Mouse (Mus musculus) cerebellum, postnatal 4 days (tissue): Measurements from ENCODE around the gene Dnm2.

ENCODE experiments used
- DNase-seq, 2 experiments: peaks; one replicate each; pipeline ENCODE4 v3.0.0; 2022; ENCODE audit warnings: low spot score in 2 of 2, mixed read lengths in 1 of 2

Gene Dnm2

GRCm38 (mm10) chr9:21424631-21425555 is at the start of gene Dnm2:
Dnm2 (plus strand) TSS chr9:21424908.
- peak; percentile 96 to 99 for DNase-seq

- DNase-seq: no peak
Observed at GRCm38 (mm10) chr9:21379195-21379594, 45.5 kb upstream of the Dnm2 start.

GRCm38 (mm10) chr9:21380868-21381267 is 43.8 kb upstream of the Dnm2 start:
- DNase-seq: no peak

GRCm38 (mm10) chr9:21383966-21384365 is 40.7 kb upstream of the Dnm2 start:
- no peak for DNase-seq

GRCm38 (mm10) chr9:21392646-21393175 is 32.0 kb upstream of the Dnm2 start:
- DNase-seq: no peak

- DNase-seq: no peak
Observed at GRCm38 (mm10) chr9:21395692-21396091, 29.0 kb upstream of the Dnm2 start.

- DNase-seq: no peak
Observed at GRCm38 (mm10) chr9:21397170-21397569, 27.5 kb upstream of the Dnm2 start.

- no peak for DNase-seq
Observed at GRCm38 (mm10) chr9:21401042-21401441, 23.7 kb upstream of the Dnm2 start.

GRCm38 (mm10) chr9:21402764-21403253 is 21.9 kb upstream of the Dnm2 start:
- DNase-seq: no peak

- no peak for DNase-seq
Observed at GRCm38 (mm10) chr9:21403745-21404144, 21.0 kb upstream of the Dnm2 start.

- no peak for DNase-seq
Observed at GRCm38 (mm10) chr9:21405525-21405924, 19.2 kb upstream of the Dnm2 start.

GRCm38 (mm10) chr9:21407951-21408350 is 16.8 kb upstream of the Dnm2 start:
- DNase-seq: peak in 1 of 2 experiments; percentile 37

- DNase-seq: no peak
Observed at GRCm38 (mm10) chr9:21408624-21409023, 16.1 kb upstream of the Dnm2 start.

GRCm38 (mm10) chr9:21409592-21410317 is 15.0 kb upstream of the Dnm2 start:
- peak; percentile 74 to 86 for DNase-seq

GRCm38 (mm10) chr9:21411669-21412550 is 12.8 kb upstream of the Dnm2 start, which contains the start of gene Qtrt1:
Qtrt1 (plus strand) TSS chr9:21411837.
- peak; percentile 63 to 81 for DNase-seq

GRCm38 (mm10) chr9:21417866-21418265 is 6.8 kb upstream of the Dnm2 start:
- no peak for DNase-seq

GRCm38 (mm10) chr9:21419646-21420045 is 5.1 kb upstream of the Dnm2 start:
- DNase-seq: no peak

- DNase-seq: no peak
Observed at GRCm38 (mm10) chr9:21425556-21425945, 843 bp downstream of the Dnm2 start.

- no peak for DNase-seq
Observed at GRCm38 (mm10) chr9:21426013-21426412, 1.3 kb downstream of the Dnm2 start.

- no peak for DNase-seq
Observed at GRCm38 (mm10) chr9:21426525-21426924, 1.8 kb downstream of the Dnm2 start.

GRCm38 (mm10) chr9:21427773-21428172 is 3.1 kb downstream of the Dnm2 start:
- no peak for DNase-seq
